Mouse (Mus musculus): Measurements from ENCODE around the gene Ctse. TPM values are rescaled to one million over a fixed set of nuclear protein-coding genes. Genes with fewer than 3 reads are reported as not detected.
A peak's percentile ranks its signal among the peaks of the same experiment; 100 is the strongest.
"Not testable (repeated sequence)": the region's sequence is repeated elsewhere in the genome, so short reads cannot be mapped to it uniquely, and the experiment has no call there.

Gene Ctse
- polyA plus RNA-seq, 1 experiment from 2014 or later = not detected

- Histone ChIP-seq H3K9ac (ENCODE audit: low read length) (no peak overlapping the region), H3K4me2 (ENCODE audit: low read length) (no peak overlapping the region), H3K9me3 (replicated peaks; ENCODE audit: control insufficient read depth, low read length) (0 out of 2 replicates have a peak, but pooled peaks cover 4% of the 10 kb centered on the region), H3K27me3 (replicated peaks; ENCODE audit: control insufficient read depth, insufficient read depth, low read length) (no peaks in the 10 kb centered on the region), H3K4me3 (ENCODE audit: low read depth, low read length) (no peak overlapping the region), H3K4me1 (ENCODE audit: control insufficient read depth, insufficient read depth, low read length) (no peaks in the 10 kb centered on the region), H3K27ac (ENCODE audit: low read depth, low read length) (no peak overlapping the region), H3K36me3 (ENCODE audit: control insufficient read depth, insufficient read depth, low read length) (no peaks in the 10 kb centered on the region)
- 84% methylated on average over 5 of the region's 5 CpGs for WGBS
- DNase-seq (ENCODE audit: low spot score) = no peak
- no peak for ATAC-seq
Measured at GRCm38 (mm10) chr1:131616546-131617220, 21.4 kb upstream of the Ctse start.

GRCm38 (mm10) chr1:131618576-131618975 lies 19.5 kb upstream of the Ctse start:
- H3K4me2 ChIP-seq (ENCODE audit: low read length) = no peak overlapping the region
- no peak for DNase-seq (ENCODE audit: low spot score)
- WGBS = 75% methylated on average over 1 of the region's 1 CpGs

GRCm38 (mm10) chr1:131619348-131619747 lies 18.8 kb upstream of the Ctse start:
- no peaks in the 10 kb centered on the region for H3K4me1 ChIP-seq (ENCODE audit: control insufficient read depth, insufficient read depth, low read length)
- H3K36me3 ChIP-seq (ENCODE audit: control insufficient read depth, insufficient read depth, low read length) = no peaks in the 10 kb centered on the region
- H3K9ac ChIP-seq (ENCODE audit: low read length) = no peak overlapping the region
- H3K4me2 ChIP-seq (ENCODE audit: low read length) = no peak overlapping the region
- ATAC-seq = no peak
- H3K27ac ChIP-seq (ENCODE audit: low read depth, low read length) = no peak overlapping the region
- H3K9me3 ChIP-seq (replicated peaks; ENCODE audit: control insufficient read depth, low read length) = 0 out of 2 replicates have a peak, but pooled peaks cover 4% of the 10 kb centered on the region
- H3K4me3 ChIP-seq (ENCODE audit: low read depth, low read length) = no peak overlapping the region
- no peaks in the 10 kb centered on the region for H3K27me3 ChIP-seq (replicated peaks; ENCODE audit: control insufficient read depth, insufficient read depth, low read length)
- 92% methylated on average over 7 of the region's 7 CpGs for WGBS
- no peak for DNase-seq (ENCODE audit: low spot score)

More at GRCm38 (mm10) chr1:131618576-131618975, 19.5 kb upstream of the Ctse start:
- Histone ChIP-seq H3K4me1 (ENCODE audit: control insufficient read depth, insufficient read depth, low read length) (no peaks in the 10 kb centered on the region), H3K36me3 (ENCODE audit: control insufficient read depth, insufficient read depth, low read length) (no peaks in the 10 kb centered on the region), H3K9me3 (replicated peaks; ENCODE audit: control insufficient read depth, low read length) (0 out of 2 replicates have a peak, but pooled peaks cover 4% of the 10 kb centered on the region), H3K9ac (ENCODE audit: low read length) (no peak overlapping the region), H3K27me3 (replicated peaks; ENCODE audit: control insufficient read depth, insufficient read depth, low read length) (no peaks in the 10 kb centered on the region), H3K4me3 (ENCODE audit: low read depth, low read length) (no peak overlapping the region), H3K27ac (ENCODE audit: low read depth, low read length) (no peak overlapping the region)
- no peak for ATAC-seq

- ATAC-seq (no peak), DNase-seq (ENCODE audit: low spot score) (no peak)
- WGBS = 94% methylated on average over 3 of the region's 3 CpGs
- Histone ChIP-seq H3K27ac (ENCODE audit: low read depth, low read length) (no peak overlapping the region), H3K9me3 (replicated peaks; ENCODE audit: control insufficient read depth, low read length) (0 out of 2 replicates have a peak, but pooled peaks cover 4% of the 10 kb centered on the region), H3K4me1 (ENCODE audit: control insufficient read depth, insufficient read depth, low read length) (no peaks in the 10 kb centered on the region), H3K36me3 (ENCODE audit: control insufficient read depth, insufficient read depth, low read length) (no peaks in the 10 kb centered on the region), H3K4me3 (ENCODE audit: low read depth, low read length) (no peak overlapping the region), H3K9ac (ENCODE audit: low read length) (no peak overlapping the region), H3K4me2 (ENCODE audit: low read length) (no peak overlapping the region), H3K27me3 (replicated peaks; ENCODE audit: control insufficient read depth, insufficient read depth, low read length) (no peaks in the 10 kb centered on the region)
Measured at GRCm38 (mm10) chr1:131623644-131624043, 14.5 kb upstream of the Ctse start.

- no peaks in the 10 kb centered on the region for H3K36me3 ChIP-seq (ENCODE audit: control insufficient read depth, insufficient read depth, low read length)
- DNase-seq (ENCODE audit: low spot score) = no peak
- H3K9ac ChIP-seq (ENCODE audit: low read length) = no peak overlapping the region
- H3K27ac ChIP-seq (ENCODE audit: low read depth, low read length) = no peak overlapping the region
- ATAC-seq = no peak
- WGBS = 76% methylated on average over 3 of the region's 3 CpGs
- 0 out of 2 replicates have a peak, but pooled peaks cover 4% of the 10 kb centered on the region for H3K9me3 ChIP-seq (replicated peaks; ENCODE audit: control insufficient read depth, low read length)
- H3K27me3 ChIP-seq (replicated peaks; ENCODE audit: control insufficient read depth, insufficient read depth, low read length) = no peaks in the 10 kb centered on the region
- no peak overlapping the region for H3K4me3 ChIP-seq (ENCODE audit: low read depth, low read length)
- no peak overlapping the region for H3K4me2 ChIP-seq (ENCODE audit: low read length)
- no peaks in the 10 kb centered on the region for H3K4me1 ChIP-seq (ENCODE audit: control insufficient read depth, insufficient read depth, low read length)
Measured at GRCm38 (mm10) chr1:131624175-131624835, 13.8 kb upstream of the Ctse start.

GRCm38 (mm10) chr1:131626200-131626599 lies 11.9 kb upstream of the Ctse start:
- Histone ChIP-seq H3K9ac (ENCODE audit: low read length) (no peak overlapping the region), H3K4me3 (ENCODE audit: low read depth, low read length) (no peak overlapping the region), H3K4me1 (ENCODE audit: control insufficient read depth, insufficient read depth, low read length) (no peaks in the 10 kb centered on the region), H3K4me2 (ENCODE audit: low read length) (no peak overlapping the region), H3K36me3 (ENCODE audit: control insufficient read depth, insufficient read depth, low read length) (no peaks in the 10 kb centered on the region), H3K27me3 (replicated peaks; ENCODE audit: control insufficient read depth, insufficient read depth, low read length) (no peaks in the 10 kb centered on the region), H3K9me3 (replicated peaks; ENCODE audit: control insufficient read depth, low read length) (no peaks in the 10 kb centered on the region), H3K27ac (ENCODE audit: low read depth, low read length) (no peak overlapping the region)
- DNase-seq (ENCODE audit: low spot score) (no peak), ATAC-seq (no peak)
- 92% methylated on average over 6 of the region's 6 CpGs for WGBS

GRCm38 (mm10) chr1:131632216-131632615 lies 5.9 kb upstream of the Ctse start:
- WGBS = 19% methylated on average over 6 of the region's 6 CpGs

GRCm38 (mm10) chr1:131634495-131634894 lies 3.6 kb upstream of the Ctse start:
- ATAC-seq (no peak), DNase-seq (ENCODE audit: low spot score) (no peak)
- no peaks in the 10 kb centered on the region for H3K27me3 ChIP-seq (replicated peaks; ENCODE audit: control insufficient read depth, insufficient read depth, low read length)
- H3K4me1 ChIP-seq (ENCODE audit: control insufficient read depth, insufficient read depth, low read length) = no peaks in the 10 kb centered on the region
- no peak overlapping the region for H3K27ac ChIP-seq (ENCODE audit: low read depth, low read length)
- H3K4me3 ChIP-seq (ENCODE audit: low read depth, low read length) = no peak overlapping the region
- H3K9me3 ChIP-seq (replicated peaks; ENCODE audit: control insufficient read depth, low read length) = no peaks in the 10 kb centered on the region
- H3K4me2 ChIP-seq (ENCODE audit: low read length) = no peak overlapping the region
- H3K9ac ChIP-seq (ENCODE audit: low read length) = no peak overlapping the region
- no peaks in the 10 kb centered on the region for H3K36me3 ChIP-seq (ENCODE audit: control insufficient read depth, insufficient read depth, low read length)

More at GRCm38 (mm10) chr1:131632216-131632615, 5.9 kb upstream of the Ctse start:
- not testable (repeated sequence) for H3K36me3 ChIP-seq (ENCODE audit: control insufficient read depth, insufficient read depth, low read length); ATAC-seq; H3K9me3 ChIP-seq (replicated peaks; ENCODE audit: control insufficient read depth, low read length); H3K9ac ChIP-seq (ENCODE audit: low read length); H3K4me3 ChIP-seq (ENCODE audit: low read depth, low read length); H3K4me2 ChIP-seq (ENCODE audit: low read length); H3K4me1 ChIP-seq (ENCODE audit: control insufficient read depth, insufficient read depth, low read length); H3K27ac ChIP-seq (ENCODE audit: low read depth, low read length); H3K27me3 ChIP-seq (replicated peaks; ENCODE audit: control insufficient read depth, insufficient read depth, low read length)
- DNase-seq (ENCODE audit: low spot score) = peak; percentile 61
